Mouse (Mus musculus) myocyte (in vitro differentiated cells): Measurements from ENCODE around the gene Phkg1.

Experiments used
- CEBPB ChIP-seq: IDR thresholded peaks from 2 replicates; pipeline ENCODE4 v1.6.1; 2011; ENCODE audit warnings: mild to moderate bottlenecking, moderate library complexity; ENCODE audit not compliant: poor library complexity, insufficient read depth, severe bottlenecking
- MAX ChIP-seq: IDR thresholded peaks from one replicate; pipeline ENCODE4 v1.6.1; 2011; ENCODE audit warnings: low read depth, mild to moderate bottlenecking, control low read depth
- MYOD1 ChIP-seq, 3 experiments: IDR thresholded peaks; one replicate each; pipeline ENCODE4 v1.6.1; 2011; ENCODE audit warnings: control low read depth in 2 of 3, low read depth in 2 of 3, mild to moderate bottlenecking in 2 of 3, moderate library complexity in 1 of 3; ENCODE audit not compliant: insufficient read length in 2 of 3, control insufficient read depth in 1 of 3
- MYOG ChIP-seq, 3 experiments: IDR thresholded peaks; one replicate each; pipeline ENCODE4 v1.6.1; 2011; ENCODE audit warnings: control low read depth in 2 of 3, low read depth in 2 of 3, mild to moderate bottlenecking in 2 of 3; ENCODE audit not compliant: insufficient read length in 2 of 3, control insufficient read depth in 1 of 3, insufficient read depth in 1 of 3
- POLR2A ChIP-seq: IDR thresholded peaks from one replicate; pipeline ENCODE4 v1.6.1; 2011; ENCODE audit warnings: low read depth, mild to moderate bottlenecking, control low read depth, moderate library complexity; ENCODE audit not compliant: insufficient read length
- POLR2AphosphoS2 ChIP-seq: IDR thresholded peaks from one replicate; pipeline ENCODE4 v1.6.1; 2011; ENCODE audit warnings: low read depth, control low read depth; ENCODE audit not compliant: insufficient read length
- SRF ChIP-seq: IDR thresholded peaks from one replicate; pipeline ENCODE4 v1.6.1; 2011; ENCODE audit warnings: low read depth; ENCODE audit not compliant: control insufficient read depth, insufficient read length
- TCF12 ChIP-seq: IDR thresholded peaks from one replicate; pipeline ENCODE4 v1.6.1; 2011; ENCODE audit warnings: mild to moderate bottlenecking, control low read depth; ENCODE audit not compliant: poor library complexity, insufficient read depth, severe bottlenecking
- USF1 ChIP-seq: IDR thresholded peaks from one replicate; pipeline ENCODE4 v1.6.1; 2011; ENCODE audit warnings: low read depth, mild to moderate bottlenecking, control low read depth, moderate library complexity

- TF ChIP-seq POLR2AphosphoS2 (no peak), USF1 (no peak), TCF12 (no peak), POLR2A (no peak), CEBPB (no peak), MAX (no peak), MYOG (IDR thresholded peaks at IDR 0.05; ENCODE audit: control insufficient read depth in 1 of 3, insufficient read depth in 1 of 3, insufficient read length in 2 of 3, low read depth in 2 of 3) (no peak), MYOD1 (IDR thresholded peaks at IDR 0.05; ENCODE audit: control insufficient read depth in 1 of 3, insufficient read length in 2 of 3, low read depth in 2 of 3) (no peak), SRF (no peak)
These were observed 20.5 kb downstream of the Phkg1 start for GRCm38 (mm10) chr5:129877731-129878455.
